Mouse (Mus musculus) brain, embryonic 14.5 days (tissue): ENCODE data around the gene Ccng2.

Experiments
- CTCF ChIP-seq: fragments of 200-500 bp; IDR thresholded peaks from 2 replicates; pipeline ENCODE4 v1.5.1; 2012; ENCODE audit warnings: inconsistent platforms, mild to moderate bottlenecking, moderate library complexity, borderline replicate concordance; ENCODE audit not compliant: insufficient read depth, insufficient read length; ENCODE audit errors: extremely low read depth
- POLR2A ChIP-seq: fragments of 200-500 bp; IDR thresholded peaks from 2 replicates; pipeline ENCODE4 v1.6.1; 2012; ENCODE audit warnings: mild to moderate bottlenecking, inconsistent platforms, borderline replicate concordance; ENCODE audit not compliant: poor library complexity, insufficient read depth, insufficient read length, severe bottlenecking; ENCODE audit errors: extremely low read depth

DNA sequence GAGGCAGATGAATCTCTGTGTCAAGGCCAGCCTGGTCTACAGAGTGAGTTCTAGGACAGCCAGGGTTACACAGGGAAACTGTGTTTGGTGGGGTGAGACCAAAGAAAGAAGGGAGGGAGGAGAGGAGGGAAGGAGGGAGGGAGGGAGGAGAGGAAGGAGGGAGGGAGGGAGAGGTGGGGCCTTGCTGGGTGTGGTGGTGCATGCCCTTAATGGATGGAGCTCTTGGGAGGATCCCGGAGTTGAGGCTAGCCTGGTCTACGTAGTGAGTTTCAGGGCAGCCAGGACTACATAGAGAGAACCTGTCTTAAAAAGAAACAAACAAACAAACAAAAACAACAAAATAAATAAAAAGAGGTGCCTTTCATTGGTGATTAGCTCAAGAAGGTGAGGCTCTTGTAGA is 34.2 kb upstream of the Ccng2 start:
- TF ChIP-seq CTCF (no peak), POLR2A (no peak)
